Mouse (Mus musculus) CH12.LX (cell line): Measurements from ENCODE around the gene Ubap2.

Source experiments
- CTCF ChIP-seq, 2 experiments: IDR thresholded peaks in 1 of 2; conservative IDR thresholded peaks in 1 of 2; 2 replicates each; pipeline ENCODE4 v1.5.1; 2011 to 2012; ENCODE audit warnings: low read depth in 2 of 2, low read length in 2 of 2, improper control_type of control experiment in 1 of 2, inconsistent platforms in 1 of 2, mild to moderate bottlenecking in 1 of 2, moderate library complexity in 1 of 2
- ELF1 ChIP-seq: IDR thresholded peaks from 2 replicates; pipeline ENCODE4 v1.6.1; 2014; ENCODE audit warnings: low read depth, mild to moderate bottlenecking, inconsistent platforms, low read length, improper control_type of control experiment
- EP300 ChIP-seq: IDR thresholded peaks from 2 replicates; pipeline ENCODE4 v1.6.1; 2011; ENCODE audit warnings: low read length, improper control_type of control experiment
- ETS1 ChIP-seq: conservative IDR thresholded peaks from 2 replicates; pipeline ENCODE4 v1.6.1; 2012; ENCODE audit warnings: low read depth, mild to moderate bottlenecking, inconsistent platforms, low read length, improper control_type of control experiment, moderate library complexity
- MAX ChIP-seq: IDR thresholded peaks from 2 replicates; pipeline ENCODE4 v1.6.1; 2011; ENCODE audit warnings: low read length, improper control_type of control experiment
- MYC ChIP-seq: IDR thresholded peaks from 2 replicates; pipeline ENCODE4 v1.6.1; 2011; ENCODE audit warnings: low read depth, mild to moderate bottlenecking, improper control_type of control experiment, low read length
- NRF1 ChIP-seq: IDR thresholded peaks from 2 replicates; pipeline ENCODE4 v1.6.1; 2014; ENCODE audit warnings: low read depth, mild to moderate bottlenecking, inconsistent platforms, low read length, improper control_type of control experiment, moderate library complexity
- PAX5 ChIP-seq: IDR thresholded peaks from 2 replicates; pipeline ENCODE4 v1.6.1; 2012; ENCODE audit warnings: low read length, inconsistent platforms, mixed read lengths
- POLR2A ChIP-seq: IDR thresholded peaks from 2 replicates; pipeline ENCODE4 v1.6.1; 2011; ENCODE audit warnings: low read depth, mild to moderate bottlenecking, improper control_type of control experiment, low read length
- RAD21 ChIP-seq: IDR thresholded peaks from 2 replicates; pipeline ENCODE4 v1.6.1; 2011; ENCODE audit warnings: low read depth, mild to moderate bottlenecking, low read length, improper control_type of control experiment, moderate library complexity
- SMC3 ChIP-seq: IDR thresholded peaks from 2 replicates; pipeline ENCODE4 v1.6.1; 2011; ENCODE audit warnings: low read depth, low read length, improper control_type of control experiment
- USF1 ChIP-seq: IDR thresholded peaks from 2 replicates; pipeline ENCODE4 v1.6.1; 2014; ENCODE audit warnings: low read depth, mild to moderate bottlenecking, inconsistent platforms, low read length, improper control_type of control experiment
- ZKSCAN1 ChIP-seq: IDR thresholded peaks from 2 replicates; pipeline ENCODE4 v1.6.1; 2012; ENCODE audit warnings: low read depth, inconsistent platforms, low read length, improper control_type of control experiment, borderline replicate concordance
- ZMIZ1 ChIP-seq: IDR thresholded peaks from 2 replicates; pipeline ENCODE4 v1.6.1; 2012; ENCODE audit warnings: low read depth, mild to moderate bottlenecking, inconsistent platforms, low read length, improper control_type of control experiment

DNA sequence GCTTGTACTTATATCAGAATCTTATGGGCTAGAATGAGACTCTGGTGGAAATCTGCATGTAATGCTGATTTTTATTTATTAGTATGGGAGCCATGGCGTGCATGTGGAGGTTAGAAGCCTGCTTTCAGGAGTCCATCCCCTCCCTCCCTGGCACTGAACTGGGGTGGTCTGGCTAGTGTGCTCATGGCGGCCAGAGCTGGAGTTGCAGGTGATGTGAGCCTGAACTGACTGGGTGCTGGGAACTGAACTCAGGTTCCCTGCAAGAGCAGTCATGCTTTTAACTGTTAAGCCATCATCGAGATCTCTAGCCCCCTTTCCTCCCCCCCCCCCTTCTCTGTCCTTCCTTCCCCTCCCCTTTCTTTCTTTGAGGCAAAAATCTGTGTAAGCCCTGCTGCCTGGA lies 125.1 kb downstream of the Ubap2 start:
- TF ChIP-seq USF1: no peak
- TF ChIP-seq SMC3: no peak
- no peak for TF ChIP-seq ZKSCAN1
- TF ChIP-seq ETS1: no peak
- no peak for TF ChIP-seq POLR2A
- no peak for TF ChIP-seq CTCF (conservative IDR thresholded peaks at IDR 0.05 in 1 of 2, IDR thresholded peaks at IDR 0.05 in 1 of 2; ENCODE audit: low read depth in 2 of 2, low read length in 2 of 2)
- no peak for TF ChIP-seq MYC
- TF ChIP-seq EP300: no peak
- TF ChIP-seq ELF1: no peak
- TF ChIP-seq ZMIZ1: no peak
- no peak for TF ChIP-seq RAD21
- no peak for TF ChIP-seq MAX
- no peak for TF ChIP-seq NRF1
- TF ChIP-seq PAX5: no peak
